Mouse (Mus musculus): Measurements from ENCODE around the gene Eml6. TPM values are rescaled to one million over a fixed set of nuclear protein-coding genes. Genes with fewer than 3 reads are reported as not detected.

The Eml6 gene
- total and polyA plus RNA-seq, 2 experiments from 2014 or later: 0.63 to 10.6 TPM

- Histone ChIP-seq H3K9ac (replicated peaks; ENCODE audit: low read depth, low read length) (no peak overlapping the region), H3K9me3 (replicated peaks; ENCODE audit: control insufficient read depth, low read length) (no peaks in the 10 kb centered on the region)
- TF ChIP-seq EP300 (IDR thresholded peaks at IDR 0.05; ENCODE audit: low read depth): no peak
- no peak for TF ChIP-seq CTCF (IDR thresholded peaks at IDR 0.05; ENCODE audit: low read depth)
These were observed 116.5 kb downstream of the Eml6 start for GRCm38 (mm10) chr11:29909330-29909729.

GRCm38 (mm10) chr11:29885160-29885559, 140.7 kb downstream of the Eml6 start:
- no peaks in the 10 kb centered on the region for H3K36me3 ChIP-seq (replicated peaks; ENCODE audit: control insufficient read depth, insufficient read depth, low read length)
- peak; percentile 80 for DNase-seq (ENCODE audit: low spot score)
- no peak overlapping the region for H3K4me2 ChIP-seq (ENCODE audit: low read depth, low read length)
- H3K9ac ChIP-seq (replicated peaks; ENCODE audit: low read depth, low read length): no peak overlapping the region
- peak; percentile 55; the same call in 1 of the 2 replicates for ATAC-seq (ENCODE audit: insufficient read depth, low read depth)
- H3K27ac ChIP-seq (ENCODE audit: low read depth): no peak overlapping the region
- H3K4me3 ChIP-seq (ENCODE audit: low read depth, low read length): no peak overlapping the region
- no peaks in the 10 kb centered on the region for H3K4me1 ChIP-seq (ENCODE audit: control insufficient read depth, insufficient read depth)
- TF ChIP-seq CTCF (IDR thresholded peaks at IDR 0.05; ENCODE audit: low read depth) (peak; percentile 79), EP300 (IDR thresholded peaks at IDR 0.05; ENCODE audit: low read depth) (no peak)
- no peaks in the 10 kb centered on the region for H3K27me3 ChIP-seq (ENCODE audit: control insufficient read depth, insufficient read depth, low read length)
- whole genome bisulfite sequencing: 0% methylated on average over 1 of the region's 1 CpGs
- H3K9me3 ChIP-seq (replicated peaks; ENCODE audit: control insufficient read depth, low read length): no peaks in the 10 kb centered on the region

More at GRCm38 (mm10) chr11:29909330-29909729, 116.5 kb downstream of the Eml6 start:
- Histone ChIP-seq H3K27ac (ENCODE audit: low read depth) (no peak overlapping the region), H3K36me3 (replicated peaks; ENCODE audit: control insufficient read depth, insufficient read depth, low read length) (no peaks in the 10 kb centered on the region), H3K27me3 (ENCODE audit: control insufficient read depth, insufficient read depth, low read length) (no peaks in the 10 kb centered on the region), H3K4me3 (ENCODE audit: low read depth, low read length) (no peak overlapping the region), H3K4me2 (ENCODE audit: low read depth, low read length) (no peak overlapping the region), H3K4me1 (ENCODE audit: control insufficient read depth, insufficient read depth) (no peaks in the 10 kb centered on the region)
- DNase-seq (ENCODE audit: low spot score) (no peak), ATAC-seq (ENCODE audit: insufficient read depth, low read depth) (no peak)

GRCm38 (mm10) chr11:29884355-29884754, 141.5 kb downstream of the Eml6 start:
- Histone ChIP-seq H3K27me3 (ENCODE audit: control insufficient read depth, insufficient read depth, low read length) (no peaks in the 10 kb centered on the region), H3K27ac (ENCODE audit: low read depth) (no peak overlapping the region), H3K4me1 (ENCODE audit: control insufficient read depth, insufficient read depth) (no peaks in the 10 kb centered on the region), H3K4me3 (ENCODE audit: low read depth, low read length) (no peak overlapping the region), H3K4me2 (ENCODE audit: low read depth, low read length) (no peak overlapping the region), H3K36me3 (replicated peaks; ENCODE audit: control insufficient read depth, insufficient read depth, low read length) (no peaks in the 10 kb centered on the region), H3K9ac (replicated peaks; ENCODE audit: low read depth, low read length) (no peak overlapping the region), H3K9me3 (replicated peaks; ENCODE audit: control insufficient read depth, low read length) (no peaks in the 10 kb centered on the region)
- WGBS: 70% methylated on average over 1 of the region's 1 CpGs
- TF ChIP-seq CTCF (IDR thresholded peaks at IDR 0.05; ENCODE audit: low read depth) (no peak), EP300 (IDR thresholded peaks at IDR 0.05; ENCODE audit: low read depth) (no peak)
- ATAC-seq (ENCODE audit: insufficient read depth, low read depth) (no peak), DNase-seq (ENCODE audit: low spot score) (no peak)

- no peak overlapping the region for H3K27ac ChIP-seq (ENCODE audit: low read depth)
- no peak overlapping the region for H3K9ac ChIP-seq (replicated peaks; ENCODE audit: low read depth, low read length)
- H3K4me3 ChIP-seq (ENCODE audit: low read depth, low read length): no peak overlapping the region
- ATAC-seq (ENCODE audit: insufficient read depth, low read depth): no peak
- TF ChIP-seq EP300 (IDR thresholded peaks at IDR 0.05; ENCODE audit: low read depth): no peak
- TF ChIP-seq CTCF (IDR thresholded peaks at IDR 0.05; ENCODE audit: low read depth): no peak
- no peaks in the 10 kb centered on the region for H3K36me3 ChIP-seq (replicated peaks; ENCODE audit: control insufficient read depth, insufficient read depth, low read length)
- WGBS: 84% methylated on average over 4 of the region's 4 CpGs
- no peak for DNase-seq (ENCODE audit: low spot score)
- H3K9me3 ChIP-seq (replicated peaks; ENCODE audit: control insufficient read depth, low read length): no peaks in the 10 kb centered on the region
- H3K27me3 ChIP-seq (ENCODE audit: control insufficient read depth, insufficient read depth, low read length): no peaks in the 10 kb centered on the region
- no peaks in the 10 kb centered on the region for H3K4me1 ChIP-seq (ENCODE audit: control insufficient read depth, insufficient read depth)
- no peak overlapping the region for H3K4me2 ChIP-seq (ENCODE audit: low read depth, low read length)
These were observed 142.8 kb downstream of the Eml6 start for GRCm38 (mm10) chr11:29883024-29883423.

GRCm38 (mm10) chr11:29879641-29880040, 146.2 kb downstream of the Eml6 start:
- Histone ChIP-seq H3K36me3 (replicated peaks; ENCODE audit: control insufficient read depth, insufficient read depth, low read length) (no peaks in the 10 kb centered on the region), H3K4me3 (ENCODE audit: low read depth, low read length) (no peak overlapping the region), H3K27ac (ENCODE audit: low read depth) (no peak overlapping the region), H3K9me3 (replicated peaks; ENCODE audit: control insufficient read depth, low read length) (no peaks in the 10 kb centered on the region), H3K27me3 (ENCODE audit: control insufficient read depth, insufficient read depth, low read length) (no peaks in the 10 kb centered on the region), H3K4me1 (ENCODE audit: control insufficient read depth, insufficient read depth) (no peaks in the 10 kb centered on the region), H3K4me2 (ENCODE audit: low read depth, low read length) (no peak overlapping the region), H3K9ac (replicated peaks; ENCODE audit: low read depth, low read length) (no peak overlapping the region)
- DNase-seq (ENCODE audit: low spot score) (no peak), ATAC-seq (ENCODE audit: insufficient read depth, low read depth) (no peak)
- WGBS: 49% methylated on average over 2 of the region's 2 CpGs
- no peak for TF ChIP-seq EP300 (IDR thresholded peaks at IDR 0.05; ENCODE audit: low read depth)
- no peak for TF ChIP-seq CTCF (IDR thresholded peaks at IDR 0.05; ENCODE audit: low read depth)

GRCm38 (mm10) chr11:29877981-29878380, 147.9 kb downstream of the Eml6 start:
- Histone ChIP-seq H3K4me3 (ENCODE audit: low read depth, low read length) (no peak overlapping the region), H3K27ac (ENCODE audit: low read depth) (no peak overlapping the region), H3K9me3 (replicated peaks; ENCODE audit: control insufficient read depth, low read length) (no peaks in the 10 kb centered on the region), H3K36me3 (replicated peaks; ENCODE audit: control insufficient read depth, insufficient read depth, low read length) (no peaks in the 10 kb centered on the region), H3K4me1 (ENCODE audit: control insufficient read depth, insufficient read depth) (no peaks in the 10 kb centered on the region), H3K4me2 (ENCODE audit: low read depth, low read length) (no peak overlapping the region), H3K27me3 (ENCODE audit: control insufficient read depth, insufficient read depth, low read length) (no peaks in the 10 kb centered on the region), H3K9ac (replicated peaks; ENCODE audit: low read depth, low read length) (no peak overlapping the region)
- TF ChIP-seq CTCF (IDR thresholded peaks at IDR 0.05; ENCODE audit: low read depth) (no peak), EP300 (IDR thresholded peaks at IDR 0.05; ENCODE audit: low read depth) (no peak)
- DNase-seq (ENCODE audit: low spot score) (no peak), ATAC-seq (ENCODE audit: insufficient read depth, low read depth) (no peak)
- 100% methylated on average over 1 of the region's 1 CpGs for WGBS
